Mouse (Mus musculus): ENCODE results near the gene Lclat1.

The Lclat1 gene

GRCm38 (mm10) chr17:73107158-73108157 lies at the start of gene Lclat1:
TSS of gene Lclat1 (plus strand) at chr17:73107985.
- peak; percentile 95 for DNase-seq

- peak; percentile 4 for DNase-seq
Observed at GRCm38 (mm10) chr17:73058319-73058718, 49.5 kb upstream of the Lclat1 start.

GRCm38 (mm10) chr17:73060224-73060896 lies 47.4 kb upstream of the Lclat1 start:
- DNase-seq: no peak

GRCm38 (mm10) chr17:73060897-73061252 lies 46.9 kb upstream of the Lclat1 start:
- DNase-seq: no peak

GRCm38 (mm10) chr17:73062701-73063100 lies 45.1 kb upstream of the Lclat1 start:
- DNase-seq: no peak

- DNase-seq: no peak
Observed at GRCm38 (mm10) chr17:73063299-73063698, 44.5 kb upstream of the Lclat1 start.

GRCm38 (mm10) chr17:73063781-73064180 lies 44.0 kb upstream of the Lclat1 start:
- DNase-seq: no peak

- DNase-seq: no peak
Observed at GRCm38 (mm10) chr17:73066387-73067169, 41.2 kb upstream of the Lclat1 start.

GRCm38 (mm10) chr17:73067423-73067822 lies 40.4 kb upstream of the Lclat1 start:
- no peak for DNase-seq

GRCm38 (mm10) chr17:73068321-73068992 lies 39.3 kb upstream of the Lclat1 start:
- DNase-seq: no peak

GRCm38 (mm10) chr17:73070466-73070865 lies 37.3 kb upstream of the Lclat1 start:
- DNase-seq: no peak

- DNase-seq: no peak
Observed at GRCm38 (mm10) chr17:73071725-73072263, 36.0 kb upstream of the Lclat1 start.

GRCm38 (mm10) chr17:73072286-73072685 lies 35.5 kb upstream of the Lclat1 start:
- DNase-seq: no peak

GRCm38 (mm10) chr17:73074631-73075030 lies 33.2 kb upstream of the Lclat1 start:
- DNase-seq: no peak

- no peak for DNase-seq
Observed at GRCm38 (mm10) chr17:73075238-73075890, 32.4 kb upstream of the Lclat1 start.

- no peak for DNase-seq
Observed at GRCm38 (mm10) chr17:73077638-73078037, 30.1 kb upstream of the Lclat1 start.

- no peak for DNase-seq
Observed at GRCm38 (mm10) chr17:73081360-73082133, 26.2 kb upstream of the Lclat1 start.

- DNase-seq: no peak
Observed at GRCm38 (mm10) chr17:73082506-73083196, 25.1 kb upstream of the Lclat1 start.

GRCm38 (mm10) chr17:73087045-73087910 lies 20.5 kb upstream of the Lclat1 start:
- DNase-seq: no peak
